Mouse (Mus musculus): Measurements from ENCODE around the gene Disc1. TPM values are rescaled to one million over a fixed set of nuclear protein-coding genes. Genes with fewer than 3 reads are reported as not detected.
A peak's percentile ranks its signal among the peaks of the same experiment; 100 is the strongest.

The Disc1 gene
- 1 to 10 TPM; 4.3 to 4.6 TPM for total RNA-seq (2021)
- long read RNA-seq, partial matches to known transcripts, result 0 of 4 reads
- long read RNA-seq, other reads (novel, unspliced or antisense), result 4 of 4 reads

GRCm38 (mm10) chr8:125053505-125054435, at the start of gene Disc1:
TSS of gene Disc1 (plus strand) at chr8:125054195.
- DNase-seq (ENCODE audit: low spot score in 2 of 2), result no peak

GRCm38 (mm10) chr8:125012695-125013627, 41.0 kb upstream of the Disc1 start, which contains the start of gene Tsnax:
TSS of gene Tsnax (plus strand) at chr8:125012997.
- DNase-seq (ENCODE audit: low spot score in 2 of 2), result peak; percentile 93 to 96

GRCm38 (mm10) chr8:125024085-125024484, 29.9 kb upstream of the Disc1 start:
- no peak for DNase-seq (ENCODE audit: low spot score in 2 of 2)

- DNase-seq (ENCODE audit: low spot score in 2 of 2), result peak in 1 of 2 experiments; percentile 31
These were observed 26.8 kb upstream of the Disc1 start for GRCm38 (mm10) chr8:125027211-125027610.

GRCm38 (mm10) chr8:125028841-125029240, 25.2 kb upstream of the Disc1 start:
- DNase-seq (ENCODE audit: low spot score in 2 of 2), result no peak

- no peak for DNase-seq (ENCODE audit: low spot score in 2 of 2)
These were observed 22.7 kb upstream of the Disc1 start for GRCm38 (mm10) chr8:125031276-125031675.

- peak; percentile 62 to 75 for DNase-seq (ENCODE audit: low spot score in 2 of 2)
These were observed 19.3 kb upstream of the Disc1 start for GRCm38 (mm10) chr8:125034669-125035068.

GRCm38 (mm10) chr8:125037081-125037480, 16.9 kb upstream of the Disc1 start:
- no peak for DNase-seq (ENCODE audit: low spot score in 2 of 2)

- DNase-seq (ENCODE audit: low spot score in 2 of 2), result no peak
These were observed 15.3 kb upstream of the Disc1 start for GRCm38 (mm10) chr8:125038731-125039130.

- DNase-seq (ENCODE audit: low spot score in 2 of 2), result no peak
These were observed 13.2 kb upstream of the Disc1 start for GRCm38 (mm10) chr8:125040587-125041375.

GRCm38 (mm10) chr8:125041496-125041895, 12.5 kb upstream of the Disc1 start:
- DNase-seq (ENCODE audit: low spot score in 2 of 2), result no peak

GRCm38 (mm10) chr8:125043394-125043793, 10.6 kb upstream of the Disc1 start:
- DNase-seq (ENCODE audit: low spot score in 2 of 2), result no peak

GRCm38 (mm10) chr8:125043935-125044334, 10.1 kb upstream of the Disc1 start:
- DNase-seq (ENCODE audit: low spot score in 2 of 2), result no peak

- DNase-seq (ENCODE audit: low spot score in 2 of 2), result no peak
These were observed 8.2 kb upstream of the Disc1 start for GRCm38 (mm10) chr8:125045760-125046159.

GRCm38 (mm10) chr8:125049051-125049750, 4.8 kb upstream of the Disc1 start:
- DNase-seq (ENCODE audit: low spot score in 2 of 2), result no peak

- DNase-seq (ENCODE audit: low spot score in 2 of 2), result no peak
These were observed 4.2 kb upstream of the Disc1 start for GRCm38 (mm10) chr8:125049826-125050225.

GRCm38 (mm10) chr8:125052026-125052425, 2.0 kb upstream of the Disc1 start:
- peak in 1 of 2 experiments; percentile 72 for DNase-seq (ENCODE audit: low spot score in 2 of 2)

GRCm38 (mm10) chr8:125054436-125054810, 428 bp downstream of the Disc1 start:
- DNase-seq (ENCODE audit: low spot score in 2 of 2), result peak in 1 of 2 experiments; percentile 51

- no peak for DNase-seq (ENCODE audit: low spot score in 2 of 2)
These were observed 6.9 kb downstream of the Disc1 start for GRCm38 (mm10) chr8:125060904-125061303.

- DNase-seq (ENCODE audit: low spot score in 2 of 2), result no peak
These were observed 11.6 kb downstream of the Disc1 start for GRCm38 (mm10) chr8:125065596-125065995.
